Mouse (Mus musculus) forebrain, postnatal 0 days (tissue): ENCODE measurements at regions not wholly inside any gene's neighbourhood (a gene's known extent, or its start where the extent isn't known, plus 50 kb on each side); places are given as distances from the start of the nearest gene placed in this dataset.
"Not testable (repeated sequence)": the region's sequence is repeated elsewhere in the genome, so short reads cannot be mapped to it uniquely, and the experiment has no call there.

Experiments
- ATAC-seq: fragments of 200-750 bp; cut with Nextera tagmentation; 2 replicates; pipeline ENCODE4 v1.8.0; 2017; ENCODE audit warnings: mild to moderate bottlenecking, moderate library complexity
- DNase-seq: peaks from one replicate; pipeline ENCODE4 v3.0.0-alpha.2; 2015
- H3K27ac ChIP-seq: fragments of 300-500 bp; sonication (generic); 2 replicates; pipeline ENCODE4 v1.5.1; 2014; ENCODE audit warnings: low read depth, mild to moderate bottlenecking, antibody characterized with exemption, low read length, moderate library complexity, mixed read lengths
- H3K27me3 ChIP-seq: fragments of 300-500 bp; sonication (generic); 2 replicates; pipeline ENCODE4 v1.6.1; 2014; ENCODE audit warnings: mild to moderate bottlenecking, low read length, mixed read lengths; ENCODE audit not compliant: insufficient read depth
- H3K36me3 ChIP-seq: fragments of 300-500 bp; sonication (generic); 2 replicates; pipeline ENCODE4 v1.6.1; 2014; ENCODE audit warnings: mild to moderate bottlenecking, moderate library complexity; ENCODE audit not compliant: insufficient read depth
- H3K4me1 ChIP-seq: fragments of 300-500 bp; sonication (generic); 2 replicates; pipeline ENCODE4 v1.6.1; 2014; ENCODE audit warnings: antibody characterized with exemption; ENCODE audit not compliant: insufficient read depth
- H3K4me2 ChIP-seq: fragments of 300-500 bp; sonication (generic); 2 replicates; pipeline ENCODE4 v1.6.1; 2014; ENCODE audit warnings: low read depth, mild to moderate bottlenecking, moderate library complexity
- H3K4me3 ChIP-seq: fragments of 300-500 bp; sonication (generic); 2 replicates; pipeline ENCODE4 v1.5.1; 2014; ENCODE audit warnings: low read depth, low read length, mixed read lengths
- H3K9ac ChIP-seq: fragments of 300-500 bp; sonication (generic); 2 replicates; pipeline ENCODE4 v1.6.1; 2014; ENCODE audit warnings: mild to moderate bottlenecking
- H3K9me3 ChIP-seq: fragments of 300-500 bp; sonication (generic); 2 replicates; pipeline ENCODE4 v1.6.1; 2016; ENCODE audit warnings: low read length
- CTCF ChIP-seq: sonication (generic); IDR thresholded peaks from 2 replicates; pipeline ENCODE4 v1.5.1; 2016; ENCODE audit warnings: antibody characterized with exemption, control low read depth, low read depth
- WGBS: fragments of 180-500 bp; shearing (Covaris S2); extraction: QIAGEN DNeasy Blood & Tissue Kit; methylation state at CpG from one replicate; pipeline ENCODE4 v1.1.7; 2014; 5-methylcytosine and 5-hydroxymethylcytosine counted together

DNA sequence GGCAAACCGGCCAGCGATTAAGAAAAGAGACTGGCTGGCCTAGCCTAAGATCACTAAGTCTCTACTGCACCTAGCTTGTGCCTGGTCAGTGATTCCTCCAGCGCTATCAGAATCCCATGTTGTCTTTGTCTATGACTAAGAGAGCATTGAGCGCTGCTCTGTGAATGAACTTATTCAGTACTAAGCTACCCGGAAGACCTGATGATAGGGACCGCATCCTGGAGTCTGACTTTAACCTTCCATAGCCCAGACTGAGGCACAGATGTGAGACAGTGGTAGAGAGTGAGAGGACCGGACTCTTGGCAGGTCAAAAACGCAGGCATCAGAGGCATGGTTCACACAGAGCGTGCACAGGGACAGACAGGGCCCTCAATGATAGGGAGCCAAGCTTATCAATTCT, 252.5 kb upstream of the Smim15 start:
- TF ChIP-seq CTCF, result no peak
- Histone ChIP-seq H3K9me3 (no peaks in the 10 kb centered on the region), H3K9ac (no peak overlapping the region), H3K4me1 (peaks cover 9% of the 10 kb centered on the region), H3K4me2 (no peak overlapping the region), H3K27ac (no peak overlapping the region), H3K36me3 (no peaks in the 10 kb centered on the region), H3K27me3 (no peaks in the 10 kb centered on the region), H3K4me3 (no peak overlapping the region)
- DNase-seq, result no peak
- no peak for ATAC-seq
- 86% methylated on average over 9 of the region's 9 CpGs for WGBS

DNA sequence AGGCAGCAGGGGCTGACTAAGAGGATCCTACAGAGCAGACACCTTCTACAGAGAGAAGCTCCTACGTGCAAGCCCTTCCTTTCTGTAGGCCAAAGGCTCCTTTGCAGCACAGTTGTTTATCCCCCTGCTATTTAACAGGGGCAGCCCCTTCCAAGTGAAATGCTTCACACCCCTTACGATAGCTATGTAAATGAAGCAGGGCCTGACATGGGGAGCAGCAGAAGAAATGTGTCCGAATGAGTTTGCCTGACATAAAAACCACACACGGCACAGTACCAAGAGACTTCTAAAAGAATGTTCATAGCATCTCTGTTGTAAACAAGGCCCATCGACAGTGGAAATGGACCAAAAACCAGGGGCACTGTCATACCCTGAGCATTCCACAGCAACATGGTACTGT, 259.3 kb upstream of the Smim15 start:
- 68% methylated on average over 5 of the region's 5 CpGs for whole genome bisulfite sequencing

DNA sequence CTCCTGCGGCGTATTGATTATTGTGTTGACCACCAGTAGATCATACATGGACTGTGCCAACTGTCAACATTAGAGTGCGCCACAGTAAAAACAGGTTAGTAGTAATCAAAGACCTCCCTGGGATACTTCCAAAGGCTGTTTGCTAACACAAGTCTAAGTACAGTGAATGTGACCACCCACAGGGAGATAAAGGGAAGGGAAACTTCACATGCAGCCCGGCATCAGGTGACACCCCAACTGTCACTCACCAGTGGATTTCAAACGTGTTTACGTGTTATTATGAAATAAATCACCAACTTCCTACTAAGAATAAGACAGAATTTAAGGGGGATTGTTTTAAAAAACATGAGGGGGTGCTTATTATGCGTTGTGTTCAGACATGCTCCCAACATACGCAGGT, 262.5 kb upstream of the Smim15 start:
- Histone ChIP-seq H3K27me3 (no peaks in the 10 kb centered on the region), H3K4me3 (no peak overlapping the region), H3K9me3 (no peaks in the 10 kb centered on the region), H3K36me3 (peaks cover 4% of the 10 kb centered on the region; the same call in 1 of the 2 replicates), H3K4me2 (no peak overlapping the region), H3K27ac (no peak overlapping the region), H3K4me1 (no peaks in the 10 kb centered on the region), H3K9ac (no peak overlapping the region)
- 92% methylated on average over 8 of the region's 8 CpGs for WGBS
- no peak for TF ChIP-seq CTCF
- DNase-seq (no peak), ATAC-seq (no peak)

More for the DNA sequence above, 259.3 kb upstream of the Smim15 start:
- Histone ChIP-seq H3K27me3 (no peaks in the 10 kb centered on the region), H3K9ac (no peak overlapping the region), H3K4me3 (no peak overlapping the region), H3K9me3 (no peaks in the 10 kb centered on the region), H3K4me2 (no peak overlapping the region), H3K36me3 (peaks cover 4% of the 10 kb centered on the region; the same call in 1 of the 2 replicates), H3K27ac (no peak overlapping the region), H3K4me1 (no peaks in the 10 kb centered on the region)
- DNase-seq, result no peak
- no peak for TF ChIP-seq CTCF
- ATAC-seq, result no peak

DNA sequence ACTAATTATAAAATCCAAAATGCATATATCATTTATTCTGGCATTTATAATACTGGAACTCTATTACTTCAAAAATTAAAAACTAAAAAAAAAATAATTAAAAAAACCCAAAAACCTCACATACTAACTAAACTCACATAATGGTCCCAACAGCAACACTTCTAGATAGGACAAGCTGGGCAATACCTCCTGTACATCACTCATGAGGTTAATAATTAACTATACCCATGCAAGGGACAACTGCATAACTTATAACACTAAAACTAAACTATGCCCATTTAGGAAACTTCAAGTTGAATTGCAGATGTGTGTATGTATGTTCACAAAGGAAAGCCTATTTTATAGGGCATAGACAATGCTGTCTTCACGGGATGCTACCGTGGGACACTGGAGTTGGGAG, 263.0 kb upstream of the Smim15 start:
- TF ChIP-seq CTCF, result no peak
- ATAC-seq, result no peak

DNA sequence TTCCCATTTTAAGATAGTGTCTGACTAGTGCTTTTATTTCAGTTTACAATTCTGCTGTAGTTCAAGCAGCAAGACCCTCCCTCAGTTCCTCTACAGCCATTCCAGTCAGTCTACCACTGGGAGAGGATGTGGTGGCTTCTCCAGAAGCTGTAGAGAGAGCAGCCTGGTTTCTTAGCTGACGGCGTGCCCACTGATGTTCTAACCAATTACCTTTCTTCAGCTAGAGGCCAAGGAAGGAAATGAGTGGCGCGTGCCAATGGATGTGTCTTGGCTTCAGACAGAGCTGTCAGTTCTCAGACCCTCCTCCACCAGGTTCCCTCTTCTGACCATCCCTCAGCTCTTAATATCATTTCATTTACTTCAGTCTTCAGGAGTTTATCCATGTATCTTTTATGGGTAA, 264.7 kb upstream of the Smim15 start:
- Histone ChIP-seq H3K27ac (no peak overlapping the region), H3K4me2 (no peak overlapping the region), H3K9ac (no peak overlapping the region), H3K27me3 (no peaks in the 10 kb centered on the region), H3K4me1 (no peaks in the 10 kb centered on the region), H3K36me3 (no peaks in the 10 kb centered on the region), H3K4me3 (no peak overlapping the region), H3K9me3 (no peaks in the 10 kb centered on the region)
- TF ChIP-seq CTCF, result no peak
- DNase-seq, result no peak
- WGBS, result 92% methylated on average over 4 of the region's 4 CpGs
- ATAC-seq, result no peak

More for the DNA sequence above, 263.0 kb upstream of the Smim15 start:
- WGBS, result 94% methylated on average over 2 of the region's 2 CpGs
- Histone ChIP-seq H3K4me1 (no peaks in the 10 kb centered on the region), H3K4me3 (no peak overlapping the region), H3K9me3 (no peaks in the 10 kb centered on the region), H3K4me2 (no peak overlapping the region), H3K27me3 (no peaks in the 10 kb centered on the region), H3K9ac (no peak overlapping the region), H3K27ac (no peak overlapping the region), H3K36me3 (peaks cover 4% of the 10 kb centered on the region; the same call in 1 of the 2 replicates)
- DNase-seq, result no peak

DNA sequence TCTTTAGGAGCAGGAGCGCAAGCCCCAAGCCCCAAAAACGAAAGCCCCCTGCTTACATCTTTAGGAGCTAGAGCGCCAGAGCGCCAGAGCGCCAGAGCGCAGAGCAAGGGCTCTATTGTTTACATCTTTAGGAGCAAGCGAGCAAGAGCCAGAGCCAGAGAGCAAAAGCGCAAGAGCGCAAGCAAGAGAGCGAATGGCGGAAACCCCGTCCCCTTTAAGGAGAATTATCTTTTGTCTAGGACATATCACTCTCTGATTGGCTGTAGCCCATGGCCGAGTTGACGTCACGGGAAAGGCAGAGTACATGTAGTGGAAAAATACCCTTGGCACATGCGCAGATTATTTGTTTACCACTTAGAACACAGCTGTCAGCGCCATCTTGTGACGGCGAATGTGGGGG, 269.7 kb upstream of the Smim15 start:
- ATAC-seq, H3K27me3 ChIP-seq, H3K9me3 ChIP-seq, H3K9ac ChIP-seq, H3K4me3 ChIP-seq, H3K27ac ChIP-seq, DNase-seq, H3K4me1 ChIP-seq, H3K36me3 ChIP-seq, H3K4me2 ChIP-seq: not testable (repeated sequence)
- WGBS, result 89% methylated on average over 19 of the region's 19 CpGs

DNA sequence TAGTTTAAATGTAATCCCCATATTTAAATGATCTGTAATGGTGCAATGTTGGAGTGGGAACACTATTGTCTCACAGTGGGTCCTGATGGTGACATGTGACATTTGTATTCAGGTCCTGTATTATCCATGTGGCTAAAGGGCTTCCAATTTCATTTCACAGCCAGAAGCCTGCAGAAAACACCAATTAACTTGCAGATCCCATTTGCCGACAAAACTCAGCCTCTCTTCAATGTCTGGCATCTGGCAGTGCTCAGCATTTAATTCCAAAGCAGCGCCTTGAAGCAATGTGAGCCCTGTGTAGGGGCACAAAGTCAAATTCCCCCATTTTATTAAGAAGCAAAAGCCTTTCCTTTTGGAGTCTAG, 277.0 kb upstream of the Smim15 start:
- Histone ChIP-seq H3K4me2 (no peak overlapping the region), H3K4me3 (no peak overlapping the region), H3K9me3 (no peaks in the 10 kb centered on the region), H3K27me3 (no peaks in the 10 kb centered on the region), H3K27ac (0 out of 2 replicates have a peak overlapping the region, but pooled peaks have one; percentile 30), H3K4me1 (0 out of 2 replicates have a peak, but pooled peaks cover 10% of the 10 kb centered on the region), H3K9ac (no peak overlapping the region), H3K36me3 (peaks cover 11% of the 10 kb centered on the region)
- DNase-seq (peak; percentile 73), ATAC-seq (peak; percentile 88)
- WGBS, result 6% methylated on average over 2 of the region's 2 CpGs
- no peak for TF ChIP-seq CTCF
